Mouse (Mus musculus) hindbrain, embryonic 12.5 days (tissue): Measurements from ENCODE around the gene Armh1. TPM values are rescaled to one million over a fixed set of nuclear protein-coding genes. Genes with fewer than 3 reads are reported as not detected.

Experiments
- ATAC-seq: fragments of 200-750 bp; cut with Nextera tagmentation; 2 replicates; pipeline ENCODE4 v1.8.0; 2017; ENCODE audit warnings: moderate TSS enrichment; ENCODE audit not compliant: low FRiP score
- H3K27ac ChIP-seq: fragments of 300-500 bp; sonication (generic); 2 replicates; pipeline ENCODE4 v1.5.1; 2016; ENCODE audit warnings: mild to moderate bottlenecking
- H3K27me3 ChIP-seq: fragments of 300-500 bp; sonication (generic); 2 replicates; pipeline ENCODE4 v1.6.1; 2016; ENCODE audit warnings: mild to moderate bottlenecking
- H3K36me3 ChIP-seq: fragments of 300-500 bp; sonication (generic); 2 replicates; pipeline ENCODE4 v1.6.1; 2016; ENCODE audit warnings: mild to moderate bottlenecking
- H3K4me1 ChIP-seq: fragments of 300-500 bp; sonication (generic); 2 replicates; pipeline ENCODE4 v1.6.1; 2016
- H3K4me2 ChIP-seq: fragments of 300-500 bp; sonication (generic); replicated peaks from 2 replicates; pipeline ENCODE4 v1.6.1; 2016; ENCODE audit warnings: mild to moderate bottlenecking
- H3K4me3 ChIP-seq: fragments of 300-500 bp; sonication (generic); 2 replicates; pipeline ENCODE4 v1.5.1; 2016; ENCODE audit warnings: mild to moderate bottlenecking
- H3K9ac ChIP-seq: fragments of 300-500 bp; sonication (generic); 2 replicates; pipeline ENCODE4 v1.6.1; 2016; ENCODE audit warnings: mild to moderate bottlenecking, moderate library complexity
- H3K9me3 ChIP-seq: fragments of 300-500 bp; sonication (generic); replicated peaks from 2 replicates; pipeline ENCODE4 v1.6.1; 2016; ENCODE audit warnings: mild to moderate bottlenecking
- WGBS: fragments of 180-500 bp; shearing (Covaris S2); methylation state at CpG from one replicate; pipeline ENCODE4 v1.1.7; 2016; 5-methylcytosine and 5-hydroxymethylcytosine counted together
- polyA plus RNA-seq: library from polyadenylated mRNA; unstranded; fragments of >200 nt; fragmentation: Nextera tagmentation; extraction: Ambion mirVana; gene quantifications from 2 replicates; pipeline ENCODE4 v1.2.1, GENCODE M21; 2016

Gene Armh1
- polyA plus RNA-seq, 1 experiment from 2014 or later = 1.3 TPM

GRCm38 (mm10) chr4:117181863-117182758 is 69.8 kb downstream of the Armh1 start, which contains the start of gene Kif2c:
Gene Kif2c, minus strand, starts transcription at chr4:117182639.
- peaks cover 14% of the 10 kb centered on the region for H3K4me1 ChIP-seq
- 2% methylated on average over 42 of the region's 42 CpGs for WGBS
- ATAC-seq = peak; percentile 98
- H3K27me3 ChIP-seq = no peaks in the 10 kb centered on the region
- peak within 1 kb of the TSS; percentile 60; the same call in 1 of the 2 replicates for H3K27ac ChIP-seq
- H3K4me3 ChIP-seq = peak within 1 kb of the TSS; percentile 59
- no peaks in the 10 kb centered on the region for H3K9me3 ChIP-seq
- peak within 1 kb of the TSS; percentile 75 for H3K4me2 ChIP-seq
- peaks cover 27% of the 10 kb centered on the region for H3K36me3 ChIP-seq
- peak within 1 kb of the TSS; percentile 60 for H3K9ac ChIP-seq

GRCm38 (mm10) chr4:117169936-117170335 is 82.0 kb downstream of the Armh1 start:
- no peak overlapping the region for H3K27ac ChIP-seq
- no peaks in the 10 kb centered on the region for H3K4me1 ChIP-seq
- no peak for ATAC-seq
- 92% methylated on average over 5 of the region's 5 CpGs for WGBS
- no peak overlapping the region for H3K4me2 ChIP-seq
- no peaks in the 10 kb centered on the region for H3K27me3 ChIP-seq
- H3K9ac ChIP-seq = no peak overlapping the region
- no peaks in the 10 kb centered on the region for H3K9me3 ChIP-seq
- no peak overlapping the region for H3K4me3 ChIP-seq
- peaks cover 88% of the 10 kb centered on the region for H3K36me3 ChIP-seq

Other genes with a start within 250 kb of the Armh1 start
- gene Eif2b3, start 232.7 kb downstream of the Armh1 start, polyA plus RNA-seq = 41.5 and 47.4 TPM in 2 replicates
- gene Ptch2, start 156.1 kb downstream of the Armh1 start, polyA plus RNA-seq = 4.5 and 5.9 TPM in 2 replicates
- 4.0 and 4.5 TPM in 2 replicates for gene Btbd19, start 126.4 kb downstream of the Armh1 start, polyA plus RNA-seq
- gene Tctex1d4, start 125.3 kb downstream of the Armh1 start, polyA plus RNA-seq = 0.34 TPM in 1 of 2 replicates, not detected in the other
- 26.4 and 29.6 TPM in 2 replicates for gene Plk3, start 118.2 kb downstream of the Armh1 start, polyA plus RNA-seq
- 588 and 618 TPM in 2 replicates for gene Rps8, start 95.9 kb downstream of the Armh1 start, polyA plus RNA-seq
- 55.6 and 56.4 TPM in 2 replicates for gene Kif2c, start 69.5 kb downstream of the Armh1 start, polyA plus RNA-seq
- 9.0 and 9.6 TPM in 2 replicates for gene Tmem53, start 174 bp downstream of the Armh1 start, polyA plus RNA-seq
- 104 and 111 TPM in 2 replicates for gene Rnf220, start 244.9 kb upstream of the Armh1 start, polyA plus RNA-seq